Mouse (Mus musculus): ENCODE results near the gene Gm21885. TPM values are rescaled to one million over a fixed set of nuclear protein-coding genes. Genes with fewer than 3 reads are reported as not detected.

Gene Gm21885
- polyA plus RNA-seq, 1 experiment from 2014 or later = 0.68 TPM

- H3K27me3 ChIP-seq (ENCODE audit: control insufficient read depth, insufficient read depth, low read length) = no peaks in the 10 kb centered on the region; the same call in 1 of the 2 replicates
- peak overlapping the region; percentile 49; the same call in 1 of the 2 replicates for H3K4me2 ChIP-seq (ENCODE audit: low read depth, low read length, severe bottlenecking)
- peak overlapping the region; percentile 6 for H3K9ac ChIP-seq (ENCODE audit: low read length)
- DNase-seq (ENCODE audit: low spot score) (no peak), ATAC-seq (replicated peaks; ENCODE audit: low FRiP score) (no peak)
- H3K27ac ChIP-seq (ENCODE audit: low read depth, low read length) = no peak overlapping the region
- no peak overlapping the region for H3K4me3 ChIP-seq (ENCODE audit: low read depth, low read length)
- H3K4me1 ChIP-seq (replicated peaks; ENCODE audit: control insufficient read depth, insufficient read depth, low read length) = peaks cover 13% of the 10 kb centered on the region; the same call in 1 of the 2 replicates
- H3K36me3 ChIP-seq (ENCODE audit: control insufficient read depth, insufficient read depth, low read length) = no peaks in the 10 kb centered on the region
- H3K9me3 ChIP-seq (ENCODE audit: control insufficient read depth, low read length) = no peaks in the 10 kb centered on the region
- 41% methylated on average over 15 of the region's 15 CpGs for WGBS
These were observed 38.1 kb upstream of the Gm21885 start for GRCm38 (mm10) chr11:94243422-94244180.

GRCm38 (mm10) chr11:94244385-94244784, 37.3 kb upstream of the Gm21885 start:
- H3K27ac ChIP-seq (ENCODE audit: low read depth, low read length) = no peak overlapping the region

GRCm38 (mm10) chr11:94245955-94246788, 35.5 kb upstream of the Gm21885 start, which contains the start of gene Wfikkn2:
TSS of gene Wfikkn2 (minus strand) at chr11:94246005.
- WGBS = 49% methylated on average over 17 of the region's 17 CpGs
- Histone ChIP-seq H3K4me1 (replicated peaks; ENCODE audit: control insufficient read depth, insufficient read depth, low read length) (peaks cover 13% of the 10 kb centered on the region; the same call in 1 of the 2 replicates), H3K27ac (ENCODE audit: low read depth, low read length) (peak within 1 kb of the TSS; percentile 37), H3K36me3 (ENCODE audit: control insufficient read depth, insufficient read depth, low read length) (no peaks in the 10 kb centered on the region), H3K27me3 (ENCODE audit: control insufficient read depth, insufficient read depth, low read length) (no peaks in the 10 kb centered on the region; the same call in 1 of the 2 replicates), H3K9me3 (ENCODE audit: control insufficient read depth, low read length) (no peaks in the 10 kb centered on the region), H3K4me2 (ENCODE audit: low read depth, low read length, severe bottlenecking) (no peak within 1 kb of the TSS), H3K9ac (ENCODE audit: low read length) (no peak within 1 kb of the TSS; the same call in 1 of the 2 replicates), H3K4me3 (ENCODE audit: low read depth, low read length) (no peak within 1 kb of the TSS)
- DNase-seq (ENCODE audit: low spot score) (peak; percentile 65), ATAC-seq (replicated peaks; ENCODE audit: low FRiP score) (peak; percentile 82)

More at GRCm38 (mm10) chr11:94244385-94244784, 37.3 kb upstream of the Gm21885 start:
- Histone ChIP-seq H3K9ac (ENCODE audit: low read length) (no peak overlapping the region), H3K9me3 (ENCODE audit: control insufficient read depth, low read length) (no peaks in the 10 kb centered on the region), H3K4me3 (ENCODE audit: low read depth, low read length) (no peak overlapping the region), H3K36me3 (ENCODE audit: control insufficient read depth, insufficient read depth, low read length) (no peaks in the 10 kb centered on the region), H3K27me3 (ENCODE audit: control insufficient read depth, insufficient read depth, low read length) (no peaks in the 10 kb centered on the region; the same call in 1 of the 2 replicates), H3K4me2 (ENCODE audit: low read depth, low read length, severe bottlenecking) (no peak overlapping the region), H3K4me1 (replicated peaks; ENCODE audit: control insufficient read depth, insufficient read depth, low read length) (peaks cover 13% of the 10 kb centered on the region; the same call in 1 of the 2 replicates)
- 64% methylated on average over 9 of the region's 9 CpGs for WGBS
- DNase-seq (ENCODE audit: low spot score) (no peak), ATAC-seq (replicated peaks; ENCODE audit: low FRiP score) (no peak)

- Histone ChIP-seq H3K9me3 (ENCODE audit: control insufficient read depth, low read length) (no peaks in the 10 kb centered on the region), H3K4me1 (replicated peaks; ENCODE audit: control insufficient read depth, insufficient read depth, low read length) (peaks cover 13% of the 10 kb centered on the region; the same call in 1 of the 2 replicates), H3K4me3 (ENCODE audit: low read depth, low read length) (no peak overlapping the region), H3K27me3 (ENCODE audit: control insufficient read depth, insufficient read depth, low read length) (no peaks in the 10 kb centered on the region; the same call in 1 of the 2 replicates), H3K27ac (ENCODE audit: low read depth, low read length) (peak overlapping the region; percentile 37), H3K4me2 (ENCODE audit: low read depth, low read length, severe bottlenecking) (no peak overlapping the region), H3K36me3 (ENCODE audit: control insufficient read depth, insufficient read depth, low read length) (no peaks in the 10 kb centered on the region), H3K9ac (ENCODE audit: low read length) (no peak overlapping the region)
- WGBS = 77% methylated on average over 8 of the region's 8 CpGs
- no peak for DNase-seq (ENCODE audit: low spot score)
- ATAC-seq (replicated peaks; ENCODE audit: low FRiP score) = no peak
These were observed 34.9 kb upstream of the Gm21885 start for GRCm38 (mm10) chr11:94246789-94247061.

- no peak for DNase-seq (ENCODE audit: low spot score)
- Histone ChIP-seq H3K27me3 (ENCODE audit: control insufficient read depth, insufficient read depth, low read length) (no peaks in the 10 kb centered on the region), H3K9ac (ENCODE audit: low read length) (no peak overlapping the region), H3K27ac (ENCODE audit: low read depth, low read length) (no peak overlapping the region), H3K4me1 (replicated peaks; ENCODE audit: control insufficient read depth, insufficient read depth, low read length) (no peaks in the 10 kb centered on the region), H3K9me3 (ENCODE audit: control insufficient read depth, low read length) (no peaks in the 10 kb centered on the region), H3K4me3 (ENCODE audit: low read depth, low read length) (no peak overlapping the region), H3K36me3 (ENCODE audit: control insufficient read depth, insufficient read depth, low read length) (no peaks in the 10 kb centered on the region), H3K4me2 (ENCODE audit: low read depth, low read length, severe bottlenecking) (no peak overlapping the region)
- ATAC-seq (replicated peaks; ENCODE audit: low FRiP score) = no peak
- 85% methylated on average over 9 of the region's 9 CpGs for WGBS
These were observed 28.5 kb upstream of the Gm21885 start for GRCm38 (mm10) chr11:94253156-94253555.

- no peaks in the 10 kb centered on the region for H3K27me3 ChIP-seq (ENCODE audit: control insufficient read depth, insufficient read depth, low read length)
- H3K36me3 ChIP-seq (ENCODE audit: control insufficient read depth, insufficient read depth, low read length) = no peaks in the 10 kb centered on the region
- H3K27ac ChIP-seq (ENCODE audit: low read depth, low read length) = no peak overlapping the region
- DNase-seq (ENCODE audit: low spot score) (no peak), ATAC-seq (replicated peaks; ENCODE audit: low FRiP score) (no peak)
- no peaks in the 10 kb centered on the region for H3K9me3 ChIP-seq (ENCODE audit: control insufficient read depth, low read length)
- H3K9ac ChIP-seq (ENCODE audit: low read length) = no peak overlapping the region
- 91% methylated on average over 10 of the region's 10 CpGs for WGBS
- H3K4me2 ChIP-seq (ENCODE audit: low read depth, low read length, severe bottlenecking) = no peak overlapping the region
- H3K4me1 ChIP-seq (replicated peaks; ENCODE audit: control insufficient read depth, insufficient read depth, low read length) = no peaks in the 10 kb centered on the region
- no peak overlapping the region for H3K4me3 ChIP-seq (ENCODE audit: low read depth, low read length)
These were observed 28.0 kb upstream of the Gm21885 start for GRCm38 (mm10) chr11:94253691-94254090.

- H3K4me3 ChIP-seq (ENCODE audit: low read depth, low read length) = no peak overlapping the region
- DNase-seq (ENCODE audit: low spot score) (no peak), ATAC-seq (replicated peaks; ENCODE audit: low FRiP score) (no peak)
- H3K9ac ChIP-seq (ENCODE audit: low read length) = no peak overlapping the region
- 78% methylated on average over 5 of the region's 5 CpGs for WGBS
- H3K9me3 ChIP-seq (ENCODE audit: control insufficient read depth, low read length) = no peaks in the 10 kb centered on the region
- no peaks in the 10 kb centered on the region for H3K36me3 ChIP-seq (ENCODE audit: control insufficient read depth, insufficient read depth, low read length)
- no peaks in the 10 kb centered on the region for H3K4me1 ChIP-seq (replicated peaks; ENCODE audit: control insufficient read depth, insufficient read depth, low read length)
- H3K27ac ChIP-seq (ENCODE audit: low read depth, low read length) = no peak overlapping the region
- no peaks in the 10 kb centered on the region for H3K27me3 ChIP-seq (ENCODE audit: control insufficient read depth, insufficient read depth, low read length)
- no peak overlapping the region for H3K4me2 ChIP-seq (ENCODE audit: low read depth, low read length, severe bottlenecking)
These were observed 25.9 kb upstream of the Gm21885 start for GRCm38 (mm10) chr11:94255733-94256132.

- DNase-seq (ENCODE audit: low spot score) (no peak), ATAC-seq (replicated peaks; ENCODE audit: low FRiP score) (no peak)
- WGBS = 81% methylated on average over 14 of the region's 14 CpGs
- Histone ChIP-seq H3K9ac (ENCODE audit: low read length) (no peak overlapping the region), H3K4me3 (ENCODE audit: low read depth, low read length) (no peak overlapping the region), H3K9me3 (ENCODE audit: control insufficient read depth, low read length) (no peaks in the 10 kb centered on the region), H3K36me3 (ENCODE audit: control insufficient read depth, insufficient read depth, low read length) (no peaks in the 10 kb centered on the region), H3K27ac (ENCODE audit: low read depth, low read length) (no peak overlapping the region), H3K27me3 (ENCODE audit: control insufficient read depth, insufficient read depth, low read length) (no peaks in the 10 kb centered on the region), H3K4me1 (replicated peaks; ENCODE audit: control insufficient read depth, insufficient read depth, low read length) (no peaks in the 10 kb centered on the region), H3K4me2 (ENCODE audit: low read depth, low read length, severe bottlenecking) (no peak overlapping the region)
These were observed 23.7 kb upstream of the Gm21885 start for GRCm38 (mm10) chr11:94257987-94258386.

Measured in forebrain, embryonic 11.5 days (tissue).